Mouse (Mus musculus): ENCODE data around the gene Kirrel. TPM values are rescaled to one million over a fixed set of nuclear protein-coding genes. Genes with fewer than 3 reads are reported as not detected.

Kirrel gene
- polyA plus RNA-seq, 2 experiments = 0.37 to 0.79 TPM

GRCm38 (mm10) chr3:87162380-87162779 is 12.2 kb downstream of the Kirrel start:
- Histone ChIP-seq H3K4me3 (ENCODE audit: insufficient read depth in 1 of 2, low read depth in 2 of 2, low read length in 2 of 2) (no peak overlapping the region), H3K9ac (replicated peaks) (no peak overlapping the region), H3K4me2 (ENCODE audit: low read depth) (no peak overlapping the region), H3K4me1 (replicated peaks; ENCODE audit: control insufficient read depth in 2 of 2, insufficient read depth in 2 of 2, low read length in 1 of 2) (peaks cover 0 to 3% of the 10 kb centered on the region in 2 experiments; a peak in 2 of 4 replicates), H3K36me3 (replicated peaks; ENCODE audit: control insufficient read depth, insufficient read depth, low read depth) (no peaks in the 10 kb centered on the region), H3K9me3 (ENCODE audit: control insufficient read depth, low read length) (no peaks in the 10 kb centered on the region), H3K27ac (no peak overlapping the region), H3K27me3 (ENCODE audit: control insufficient read depth, insufficient read depth, low read length) (no peaks in the 10 kb centered on the region)
- 66% methylated on average over 5 of the region's 5 CpGs for WGBS (ENCODE audit: insufficient replicate concordance)
- TF ChIP-seq CTCF (IDR thresholded peaks at IDR 0.05; ENCODE audit: low read depth) = no peak
- TF ChIP-seq EP300 (IDR thresholded peaks at IDR 0.05; ENCODE audit: low read depth) = no peak
- ATAC-seq (ENCODE audit: insufficient read depth) (no peak), DNase-seq (ENCODE audit: low read depth in 3 of 3, low spot score in 3 of 3) (no peak)

DNA sequence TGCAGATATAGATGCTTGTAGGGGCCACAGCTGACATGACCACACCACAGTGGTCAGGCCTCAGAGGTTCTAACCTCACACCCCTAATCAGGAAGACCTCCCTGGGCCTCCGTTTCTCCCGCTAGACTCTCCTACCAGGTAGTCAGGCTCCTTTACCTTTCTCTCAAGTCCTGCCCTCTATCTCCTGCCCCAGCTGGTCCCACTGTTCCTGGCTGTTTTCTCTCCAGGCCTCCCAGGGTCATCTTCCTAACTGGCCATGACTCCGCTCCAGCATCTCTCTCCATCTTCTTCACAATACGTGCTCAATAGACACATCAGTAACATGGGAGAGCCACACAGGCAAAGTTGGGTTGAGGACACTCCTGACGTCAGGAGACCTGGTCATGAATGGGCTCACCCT is 12.9 kb downstream of the Kirrel start:
- Histone ChIP-seq H3K36me3 (replicated peaks; ENCODE audit: control insufficient read depth, insufficient read depth, low read depth) (no peaks in the 10 kb centered on the region), H3K9ac (replicated peaks) (no peak overlapping the region), H3K4me3 (ENCODE audit: insufficient read depth in 1 of 2, low read depth in 2 of 2, low read length in 2 of 2) (no peak overlapping the region), H3K4me1 (replicated peaks; ENCODE audit: control insufficient read depth in 2 of 2, insufficient read depth in 2 of 2, low read length in 1 of 2) (peaks cover 0 to 3% of the 10 kb centered on the region in 2 experiments; a peak in 2 of 4 replicates), H3K27ac (no peak overlapping the region), H3K4me2 (ENCODE audit: low read depth) (no peak overlapping the region), H3K27me3 (ENCODE audit: control insufficient read depth, insufficient read depth, low read length) (no peaks in the 10 kb centered on the region), H3K9me3 (ENCODE audit: control insufficient read depth, low read length) (no peaks in the 10 kb centered on the region)
- no peak for ATAC-seq (ENCODE audit: insufficient read depth)
- TF ChIP-seq EP300 (IDR thresholded peaks at IDR 0.05; ENCODE audit: low read depth) = no peak
- DNase-seq (ENCODE audit: low read depth in 3 of 3, low spot score in 3 of 3) = no peak
- 63% methylated on average over 5 of the region's 5 CpGs for WGBS (ENCODE audit: insufficient replicate concordance)

- Histone ChIP-seq H3K27ac (no peak overlapping the region), H3K9me3 (ENCODE audit: control insufficient read depth, low read length) (no peaks in the 10 kb centered on the region), H3K4me3 (ENCODE audit: insufficient read depth in 1 of 2, low read depth in 2 of 2, low read length in 2 of 2) (no peak overlapping the region), H3K4me2 (ENCODE audit: low read depth) (no peak overlapping the region), H3K36me3 (replicated peaks; ENCODE audit: control insufficient read depth, insufficient read depth, low read depth) (no peaks in the 10 kb centered on the region), H3K9ac (replicated peaks) (no peak overlapping the region), H3K4me1 (replicated peaks; ENCODE audit: control insufficient read depth in 2 of 2, insufficient read depth in 2 of 2, low read length in 1 of 2) (peaks cover 0 to 3% of the 10 kb centered on the region in 2 experiments; a peak in 2 of 4 replicates), H3K27me3 (ENCODE audit: control insufficient read depth, insufficient read depth, low read length) (no peaks in the 10 kb centered on the region)
- ATAC-seq (ENCODE audit: insufficient read depth) = no peak
- no peak for DNase-seq (ENCODE audit: low read depth in 3 of 3, low spot score in 3 of 3)
- TF ChIP-seq CTCF (IDR thresholded peaks at IDR 0.05; ENCODE audit: low read depth) (no peak), EP300 (IDR thresholded peaks at IDR 0.05; ENCODE audit: low read depth) (no peak)
- WGBS (ENCODE audit: insufficient replicate concordance) = 48% methylated on average over 6 of the region's 6 CpGs
These were observed 13.6 kb downstream of the Kirrel start for GRCm38 (mm10) chr3:87160819-87161509.

DNA sequence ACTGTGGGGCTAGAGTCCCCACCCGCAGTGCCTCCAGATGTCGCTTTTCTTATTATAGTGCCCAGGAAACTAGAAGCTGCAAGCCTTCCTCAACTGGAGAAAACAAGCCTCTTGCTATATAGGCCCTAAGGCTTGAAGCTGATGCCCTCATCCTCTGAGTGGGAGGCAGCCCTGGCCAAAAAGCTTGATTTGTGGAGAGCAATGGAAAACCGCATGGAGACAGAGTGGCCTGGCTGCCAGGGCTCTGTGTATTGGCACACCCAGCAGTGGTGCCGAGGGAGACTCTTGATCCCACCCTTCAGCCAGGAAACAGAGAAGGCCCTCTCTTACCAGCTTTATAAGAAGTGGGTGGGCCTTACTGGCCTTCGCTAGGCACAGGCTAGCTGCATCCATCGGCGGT is 15.4 kb downstream of the Kirrel start:
- H3K27me3 ChIP-seq (ENCODE audit: control insufficient read depth, insufficient read depth, low read length) = no peaks in the 10 kb centered on the region
- H3K36me3 ChIP-seq (replicated peaks; ENCODE audit: control insufficient read depth, insufficient read depth, low read depth) = no peaks in the 10 kb centered on the region
- TF ChIP-seq CTCF (IDR thresholded peaks at IDR 0.05; ENCODE audit: low read depth) (no peak), EP300 (IDR thresholded peaks at IDR 0.05; ENCODE audit: low read depth) (no peak)
- H3K4me2 ChIP-seq (ENCODE audit: low read depth) = no peak overlapping the region
- no peak overlapping the region for H3K27ac ChIP-seq
- H3K4me3 ChIP-seq (ENCODE audit: insufficient read depth in 1 of 2, low read depth in 2 of 2, low read length in 2 of 2) = no peak overlapping the region
- no peak overlapping the region for H3K9ac ChIP-seq (replicated peaks)
- H3K9me3 ChIP-seq (ENCODE audit: control insufficient read depth, low read length) = no peaks in the 10 kb centered on the region
- WGBS (ENCODE audit: insufficient replicate concordance) = 83% methylated on average over 7 of the region's 7 CpGs
- DNase-seq (ENCODE audit: low read depth in 3 of 3, low spot score in 3 of 3) (no peak), ATAC-seq (ENCODE audit: insufficient read depth) (no peak)
- H3K4me1 ChIP-seq (replicated peaks; ENCODE audit: control insufficient read depth in 2 of 2, insufficient read depth in 2 of 2, low read length in 1 of 2) = no peaks in the 10 kb centered on the region; a peak in 1 of 4 replicates

DNA sequence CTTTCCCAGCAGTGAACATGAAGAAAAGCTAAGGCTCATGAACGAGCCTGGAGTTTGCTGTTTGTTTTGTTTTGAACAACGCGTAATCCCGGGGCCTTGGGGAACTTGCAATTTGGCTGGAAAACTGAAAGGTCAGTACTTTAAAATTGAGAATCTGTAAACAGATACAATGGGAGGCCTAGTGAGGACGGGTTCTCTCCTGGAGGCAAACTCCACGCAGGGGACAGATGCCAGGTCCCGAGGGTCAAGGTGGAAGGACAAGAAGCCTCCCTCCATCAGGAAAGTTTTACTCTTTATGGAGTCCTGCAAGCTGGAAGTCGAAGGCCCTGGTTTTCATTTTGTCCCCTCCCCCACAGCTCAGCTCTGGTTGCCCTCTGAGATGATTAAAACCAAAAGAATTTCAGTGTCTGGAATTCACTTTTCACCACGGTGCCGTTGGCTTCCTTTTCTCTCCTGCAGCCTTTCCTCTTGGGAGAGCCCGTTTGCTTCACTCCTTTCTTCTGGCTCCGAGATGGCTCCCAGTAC is 16.7 kb downstream of the Kirrel start:
- Histone ChIP-seq H3K9ac (replicated peaks) (no peak overlapping the region), H3K4me2 (ENCODE audit: low read depth) (no peak overlapping the region), H3K4me1 (replicated peaks; ENCODE audit: control insufficient read depth in 2 of 2, insufficient read depth in 2 of 2, low read length in 1 of 2) (no peaks in the 10 kb centered on the region), H3K36me3 (replicated peaks; ENCODE audit: control insufficient read depth, insufficient read depth, low read depth) (no peaks in the 10 kb centered on the region), H3K27me3 (ENCODE audit: control insufficient read depth, insufficient read depth, low read length) (no peaks in the 10 kb centered on the region), H3K27ac (no peak overlapping the region), H3K9me3 (ENCODE audit: control insufficient read depth, low read length) (no peaks in the 10 kb centered on the region), H3K4me3 (ENCODE audit: insufficient read depth in 1 of 2, low read depth in 2 of 2, low read length in 2 of 2) (no peak overlapping the region)
- no peak for TF ChIP-seq CTCF (IDR thresholded peaks at IDR 0.05; ENCODE audit: low read depth)
- no peak for TF ChIP-seq EP300 (IDR thresholded peaks at IDR 0.05; ENCODE audit: low read depth)
- 36% methylated on average over 12 of the region's 12 CpGs for WGBS (ENCODE audit: insufficient replicate concordance)
- ATAC-seq (ENCODE audit: insufficient read depth) (no peak), DNase-seq (ENCODE audit: low read depth in 3 of 3, low spot score in 3 of 3) (no peak)
